Mouse (Mus musculus) retina, postnatal 7 days (tissue): Measurements from ENCODE around the gene Clec4d.

ENCODE experiments used
- DNase-seq: peaks from one replicate; pipeline ENCODE4 v3.0.0-alpha.2; 2012; ENCODE audit warnings: low read depth, low spot score

Gene Clec4d

DNA sequence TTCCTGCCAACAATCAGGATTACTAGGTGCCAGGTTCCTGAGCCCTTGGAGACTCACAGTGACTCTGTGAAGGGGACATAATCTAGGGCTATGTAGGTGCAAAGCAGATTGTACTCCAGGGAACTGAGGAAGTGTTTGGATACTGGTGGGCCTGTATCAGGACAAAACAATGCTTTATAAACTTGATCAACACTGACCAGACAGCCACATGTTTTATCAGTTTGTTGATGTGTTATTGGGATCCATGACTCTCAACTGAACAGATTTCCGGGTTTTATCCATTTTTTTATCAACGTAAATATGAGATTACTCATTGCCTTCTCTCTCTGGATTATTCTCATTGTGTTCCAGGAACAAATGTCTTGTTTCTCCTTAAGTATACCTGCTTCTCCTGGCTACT, 46.1 kb downstream of the Clec4d start, which contains the start of gene Vmn2r19:
Gene Vmn2r19, plus strand, starts transcription at position 301 of the 400 bp plus-strand sequence.
- no peak for DNase-seq
